Mouse (Mus musculus) left cerebral cortex, adult 18-20 months (tissue): ENCODE results near the gene Aim2. TPM values are rescaled to one million over a fixed set of nuclear protein-coding genes. Genes with fewer than 3 reads are reported as not detected.
A peak's percentile ranks its signal among the peaks of the same experiment; 100 is the strongest.
"Not testable (repeated sequence)": the region's sequence is repeated elsewhere in the genome, so short reads cannot be mapped to it uniquely, and the experiment has no call there.

ENCODE experiments used
- DNase-seq, 2 experiments: peaks; one replicate each; pipeline ENCODE4 v3.0.0; 2021 to 2022; ENCODE audit warnings: low spot score in 2 of 2, mixed read lengths in 1 of 2
- long read RNA-seq, 2 experiments: library from polyadenylated mRNA; stranded (forward); transcript quantifications; one replicate each; pipeline ENCODE4 v2.0.0; 2021
- total RNA-seq, 2 experiments: library from RNA; stranded (reverse); gene quantifications; 2 replicates each; pipeline ENCODE4 v1.2.3; 2021

Aim2 gene
- 1 to 10 TPM; 1.4 to 3.0 TPM for total RNA-seq
- long read RNA-seq, experiment 1 = 0 reads
- long read RNA-seq, experiment 2 = 0 reads

DNA sequence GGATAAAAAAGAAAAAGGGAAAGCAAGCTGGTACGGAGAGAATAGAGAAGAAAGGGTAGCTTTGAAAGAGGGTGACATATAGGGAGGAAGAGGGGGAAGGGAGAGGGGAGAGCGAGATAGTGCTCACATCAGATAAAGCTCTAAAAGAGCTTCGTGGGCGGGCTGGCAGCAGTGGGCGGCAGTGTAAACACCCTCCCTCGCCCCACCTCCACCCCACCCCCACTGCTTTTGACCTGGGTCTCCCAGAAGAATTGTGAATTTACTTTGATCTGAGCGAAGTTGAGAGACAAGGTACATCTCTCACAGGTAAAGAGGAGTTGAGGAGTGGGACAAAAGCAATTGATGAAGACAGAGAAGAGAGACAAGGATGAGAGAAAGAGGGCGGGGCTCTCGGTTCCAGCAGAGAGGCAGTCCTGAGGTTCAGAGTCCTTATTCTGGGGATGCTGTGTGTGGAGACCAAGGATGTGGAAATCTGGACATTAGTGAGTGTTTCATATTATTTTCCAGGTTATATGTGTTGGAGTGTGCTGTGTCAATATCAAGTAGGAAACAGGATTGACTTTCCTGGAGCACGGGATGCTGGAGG is at the start of gene Aim2:
Gene Aim2 (plus strand): TSS at position 508 of the 586 bp plus-strand sequence.
- DNase-seq = no peak

DNA sequence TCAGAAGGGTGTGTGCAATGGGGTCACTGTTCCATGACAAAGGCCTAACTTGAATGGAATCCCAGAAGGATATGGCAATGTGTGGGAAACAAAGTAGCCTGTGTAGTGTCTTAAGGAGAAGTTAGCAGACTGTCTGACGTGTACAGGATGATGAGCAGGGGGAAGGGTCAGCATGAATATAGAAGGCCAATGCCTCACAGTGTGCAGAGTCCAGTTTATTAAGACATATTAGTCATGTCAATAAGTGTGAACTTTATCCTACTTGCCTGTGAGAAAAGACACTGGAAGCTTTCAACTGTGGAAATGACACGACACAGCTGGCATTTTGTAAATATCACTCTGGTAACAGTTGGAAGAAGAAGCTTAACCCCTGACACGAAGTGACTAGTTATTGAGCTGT is 47.9 kb upstream of the Aim2 start:
- DNase-seq = not testable (repeated sequence)

- not testable (repeated sequence) for DNase-seq
These were observed 37.1 kb upstream of the Aim2 start for GRCm38 (mm10) chr1:173313535-173314050.

- no peak for DNase-seq
These were observed 35.0 kb upstream of the Aim2 start for GRCm38 (mm10) chr1:173315725-173316124.

GRCm38 (mm10) chr1:173317925-173318477 is 32.7 kb upstream of the Aim2 start:
- no peak for DNase-seq

- no peak for DNase-seq
These were observed 29.0 kb upstream of the Aim2 start for GRCm38 (mm10) chr1:173321593-173322248.

- no peak for DNase-seq
These were observed 28.4 kb upstream of the Aim2 start for GRCm38 (mm10) chr1:173322249-173322627.

GRCm38 (mm10) chr1:173323839-173324585 is 26.7 kb upstream of the Aim2 start:
- peak; percentile 50 to 61 for DNase-seq

GRCm38 (mm10) chr1:173324961-173325360 is 25.7 kb upstream of the Aim2 start:
- DNase-seq = no peak

DNA sequence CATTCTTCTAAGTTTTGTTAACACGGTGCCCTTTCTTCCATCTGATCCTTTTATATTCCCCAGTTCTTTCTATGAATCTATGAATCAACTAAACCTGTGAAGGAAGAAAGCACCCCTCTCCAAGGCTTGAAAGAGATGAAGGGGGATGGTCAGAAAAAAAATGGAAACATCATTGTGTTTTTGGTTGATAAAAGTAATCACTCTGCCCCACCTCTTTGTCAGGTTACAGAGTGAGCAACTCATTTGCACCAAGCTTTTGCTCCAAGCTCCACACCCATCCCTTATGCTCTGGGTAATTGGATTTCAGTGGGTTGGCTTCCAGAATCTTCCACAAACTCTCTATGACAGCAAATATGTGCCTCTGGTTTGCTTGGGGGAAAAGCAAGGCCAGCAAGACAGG is 25.3 kb upstream of the Aim2 start:
- DNase-seq = no peak

- DNase-seq = no peak
These were observed 24.1 kb upstream of the Aim2 start for GRCm38 (mm10) chr1:173326552-173326951.

DNA sequence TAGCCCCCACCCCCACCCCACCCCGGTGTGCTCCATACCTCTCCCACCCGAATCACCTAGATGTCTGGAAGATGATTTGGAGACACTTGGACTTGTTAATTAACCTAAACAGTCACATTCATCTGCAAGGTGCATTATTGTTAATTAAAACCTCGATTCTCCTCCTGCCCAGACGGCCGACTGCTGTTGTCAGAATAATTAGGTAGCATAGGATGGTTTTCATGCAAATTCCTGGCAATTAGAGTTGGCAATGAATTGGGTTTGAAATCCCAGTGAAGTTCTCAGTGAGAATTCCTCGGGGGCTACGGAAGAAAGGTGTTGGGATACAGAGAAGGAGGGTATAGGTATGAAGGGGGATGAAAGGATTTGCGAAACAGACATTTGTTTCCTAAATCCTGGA is 22.2 kb upstream of the Aim2 start:
- no peak for DNase-seq

DNA sequence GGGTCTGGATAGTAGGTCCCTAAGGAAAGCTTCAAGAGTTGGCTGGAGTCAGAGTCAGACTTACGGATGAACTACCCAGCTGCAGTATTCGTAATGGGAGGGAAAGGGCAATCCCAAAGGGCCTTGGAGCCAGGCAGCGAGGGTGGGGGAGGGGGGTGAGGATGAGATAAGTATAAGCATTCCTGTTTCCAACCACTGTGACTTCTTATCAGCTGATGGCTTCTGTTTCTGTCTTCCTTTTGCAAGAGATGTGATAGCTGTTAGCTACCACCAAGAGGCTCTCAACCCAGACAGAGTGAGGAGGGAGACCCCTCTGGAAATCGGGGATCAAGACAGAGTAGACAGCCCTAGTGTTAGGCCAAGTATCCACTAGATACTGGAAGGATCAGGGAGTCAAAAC is 21.5 kb upstream of the Aim2 start:
- DNase-seq = no peak

DNA sequence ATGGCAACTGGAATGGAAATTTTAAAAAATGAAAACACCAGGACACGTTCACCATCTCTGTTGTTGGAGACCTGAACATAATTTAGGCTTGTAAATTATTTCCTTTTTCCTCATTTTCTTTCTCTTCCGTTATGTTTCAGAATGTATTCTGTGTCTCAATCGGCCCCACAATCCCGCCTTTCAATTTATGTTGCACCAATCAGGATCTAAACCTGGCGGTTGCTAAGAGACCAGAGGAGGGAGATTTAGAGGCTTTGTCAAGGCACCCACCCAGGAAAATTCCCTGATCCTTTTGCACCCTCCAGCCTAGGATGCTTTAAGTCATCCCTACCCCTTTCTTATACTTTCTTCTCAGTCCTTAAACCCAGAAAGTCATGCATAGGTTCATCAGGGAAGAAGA is 20.9 kb upstream of the Aim2 start:
- DNase-seq = no peak

GRCm38 (mm10) chr1:173332418-173332817 is 18.3 kb upstream of the Aim2 start:
- no peak for DNase-seq

DNA sequence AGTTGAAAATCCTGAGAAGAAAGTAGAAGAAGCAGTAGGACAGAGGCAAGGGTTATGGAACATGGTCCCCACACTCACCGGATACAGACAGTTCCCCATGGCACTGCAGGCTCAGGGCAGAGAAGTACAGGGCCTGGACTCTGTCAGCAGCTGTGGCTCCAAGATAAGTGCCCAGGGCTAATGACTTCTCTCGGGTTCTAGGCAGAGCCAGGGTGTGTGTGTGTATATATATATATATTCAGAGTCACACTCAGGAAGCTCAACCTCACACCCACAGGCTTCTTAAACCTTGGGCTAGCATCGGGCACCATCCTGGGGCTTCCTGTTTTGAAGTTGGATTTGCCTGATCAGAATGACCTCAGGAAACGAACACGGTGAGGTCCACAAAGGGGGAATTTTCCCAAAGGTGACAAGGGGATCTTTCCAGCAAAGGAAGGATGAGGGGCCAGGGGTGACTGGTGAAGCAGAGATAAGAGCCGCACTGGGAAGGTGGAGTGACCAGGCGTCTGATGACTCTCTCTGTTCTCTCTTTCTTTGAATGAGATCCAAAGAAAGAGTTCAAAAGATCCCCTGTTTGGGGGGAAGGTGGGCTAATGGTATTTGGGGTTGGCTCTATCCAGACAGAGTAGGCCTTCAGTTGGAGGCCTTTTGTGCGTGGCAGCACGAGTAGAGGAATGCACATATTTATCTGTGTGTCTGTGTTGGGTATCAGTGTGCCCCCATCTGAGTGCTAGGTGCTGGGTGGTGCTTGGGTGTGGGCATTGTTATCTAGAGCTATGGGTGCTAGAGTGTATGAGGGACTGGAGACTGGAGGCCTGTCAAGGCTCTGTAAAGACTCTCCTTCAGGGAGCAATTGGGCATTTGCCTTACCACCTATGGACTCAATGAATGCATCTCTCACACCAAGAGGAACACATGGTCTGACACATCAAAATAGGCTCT is 17.1 kb upstream of the Aim2 start, which contains the start of gene Ackr1:
Gene Ackr1 (minus strand): TSS at position 439 of the 942 bp plus-strand sequence.
- DNase-seq = no peak

- no peak for DNase-seq
These were observed 14.8 kb upstream of the Aim2 start for GRCm38 (mm10) chr1:173335903-173336302.

DNA sequence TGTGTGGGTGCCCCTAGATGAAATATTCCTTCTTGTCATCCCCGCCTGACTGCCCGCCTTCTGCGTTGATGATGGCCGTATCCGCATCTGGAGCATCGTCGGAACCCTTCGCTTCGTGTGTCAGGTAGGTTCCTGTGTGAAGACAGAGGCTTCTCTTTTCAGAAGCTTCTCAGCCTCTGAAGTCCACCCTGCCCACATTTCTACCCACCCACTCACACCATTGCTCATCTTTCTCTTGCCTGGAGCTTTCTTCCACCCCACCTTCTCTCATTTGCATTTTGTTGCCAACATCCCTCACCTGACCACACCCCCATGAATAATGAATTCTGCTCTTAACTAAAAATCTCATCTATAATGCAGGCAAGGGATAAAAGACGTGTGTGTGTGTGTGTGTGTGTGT is 13.7 kb upstream of the Aim2 start:
- peak in 1 of 2 experiments; percentile 47 for DNase-seq

DNA sequence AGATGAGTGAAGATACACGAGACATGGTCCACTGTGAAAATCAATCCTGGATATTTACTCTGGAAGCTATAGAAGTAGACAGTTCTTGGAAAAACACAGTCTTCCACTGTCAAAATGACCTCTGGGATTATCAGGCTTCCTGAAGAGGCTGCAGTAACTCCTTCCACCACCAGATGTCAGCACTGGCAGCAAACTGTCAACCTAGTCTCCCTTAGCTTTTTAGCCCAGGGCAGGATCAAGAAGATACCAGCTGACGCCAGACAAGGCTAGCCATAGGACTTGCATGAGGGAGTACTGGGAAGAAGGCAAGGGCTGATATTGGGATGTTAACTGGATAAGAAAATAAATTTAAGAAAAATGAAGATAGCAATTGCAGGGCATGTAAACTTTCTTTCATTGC is 11.1 kb upstream of the Aim2 start:
- DNase-seq = peak; percentile 72 to 79

GRCm38 (mm10) chr1:173342425-173342824 is 8.3 kb upstream of the Aim2 start:
- DNase-seq = no peak

DNA sequence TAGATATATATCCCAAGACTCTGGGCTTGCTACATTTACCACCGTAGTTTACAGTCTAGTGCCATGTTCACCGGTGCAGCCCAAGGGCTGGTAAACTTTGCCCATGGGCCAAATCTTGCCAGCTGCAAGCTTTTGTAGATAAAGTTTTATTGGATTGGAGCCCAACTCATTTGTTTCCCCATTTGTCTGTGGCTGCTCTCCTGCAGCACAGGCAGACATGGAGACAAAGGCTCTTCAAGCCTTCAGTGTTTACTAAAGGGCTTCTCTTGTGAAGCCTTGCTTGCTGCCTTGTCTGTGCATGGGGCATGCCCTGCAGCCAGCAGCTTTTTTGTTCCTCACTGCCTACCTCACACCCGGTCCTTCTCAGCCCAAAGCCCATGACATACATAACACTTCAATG is 6.7 kb upstream of the Aim2 start:
- DNase-seq = no peak
